Comparison of ENCODE assay signal across 13 mouse cellular contexts in genomic region chr2:126060595-126060994, GRCm38 (mm10). TPM values are rescaled to one million over a fixed set of nuclear protein-coding genes. Genes with fewer than 3 reads are reported as not detected.
DNase-seq lines count a peak whose midpoint lies in the region; ATAC-seq lines count a peak whose summit lies in the region.
"Had no signal": no experiment of that assay in that cellular context is flagged by ENCODE, and none has a peak within 500 bp of the region (broad histone marks: within the 10 kb centered on the region; RNA-seq: fewer than 3 reads in every experiment).

No protein-coding gene starts in this region.

- no peaks in the 10 kb centered on the region for H3K27me3 ChIP-seq in heart, embryonic 11.5 days (ENCODE audit: control insufficient read depth, insufficient read depth, low read length)
- H3K27me3 ChIP-seq in midbrain, embryonic 12.5 days, result no peaks in the 10 kb centered on the region
- no peaks in the 10 kb centered on the region for H3K27me3 ChIP-seq in midbrain, embryonic 10.5 days (ENCODE audit: low read depth, poor library complexity, severe bottlenecking)
- H3K27me3 ChIP-seq in limb, embryonic 12.5 days, result no peaks in the 10 kb centered on the region
- H3K27me3 ChIP-seq: hindbrain, embryonic 12.5 days; Patski had no signal

- ATAC-seq in heart, embryonic 11.5 days (replicated peaks; ENCODE audit: insufficient number of reproducible peaks, low FRiP score, low TSS enrichment), result no peak
- ATAC-seq in midbrain, embryonic 12.5 days (ENCODE audit: low FRiP score, low read depth), result 0 out of 2 replicates have a peak, but pooled peaks have one; percentile 44
- ATAC-seq in limb, embryonic 12.5 days (ENCODE audit: insufficient number of reproducible peaks, insufficient read depth, low FRiP score, low TSS enrichment, low read depth), result peak; percentile 20; the same call in 1 of the 2 replicates
- ATAC-seq in activated CD4-positive, CD25-positive, alpha-beta regulatory T cell, adult 4 months, result no peak
- ATAC-seq: Patski had no signal

- H3K4me3 ChIP-seq in heart, embryonic 11.5 days (ENCODE audit: low read depth, low read length), result no peak overlapping the region
- no peak overlapping the region for H3K4me3 ChIP-seq in midbrain, embryonic 12.5 days
- no peak overlapping the region for H3K4me3 ChIP-seq in midbrain, embryonic 10.5 days
- H3K4me3 ChIP-seq in limb, embryonic 12.5 days (replicated peaks), result no peak overlapping the region
- H3K4me3 ChIP-seq: hindbrain, embryonic 12.5 days; left cerebral cortex, adult 2 months; myocyte had no signal

- peak; percentile 93 for DNase-seq in heart, adult 11 months
- no peak for DNase-seq in midbrain, embryonic 10.5 days (ENCODE audit: low spot score)
- no peak for DNase-seq in cerebellum, adult 9-10 months
- no peak for DNase-seq in yolk sac, embryonic 10.5 days (ENCODE audit: low spot score)
- DNase-seq: cerebellum, postnatal 36 days had no signal

- no peaks in the 10 kb centered on the region for H3K9me3 ChIP-seq in heart, embryonic 11.5 days (replicated peaks; ENCODE audit: control insufficient read depth, low read length)
- no peaks in the 10 kb centered on the region for H3K9me3 ChIP-seq in midbrain, embryonic 12.5 days
- H3K9me3 ChIP-seq in midbrain, embryonic 10.5 days (replicated peaks), result no peaks in the 10 kb centered on the region
- H3K9me3 ChIP-seq in limb, embryonic 12.5 days, result no peaks in the 10 kb centered on the region
- H3K9me3 ChIP-seq: hindbrain, embryonic 12.5 days had no signal

- H3K9ac ChIP-seq in heart, embryonic 11.5 days (ENCODE audit: low read depth, low read length), result no peak overlapping the region
- no peak overlapping the region for H3K9ac ChIP-seq in midbrain, embryonic 12.5 days (replicated peaks)
- no peak overlapping the region for H3K9ac ChIP-seq in limb, embryonic 12.5 days (replicated peaks)
- H3K9ac ChIP-seq: hindbrain, embryonic 12.5 days had no signal

- H3K4me1 ChIP-seq in heart, embryonic 11.5 days (ENCODE audit: control insufficient read depth, insufficient read depth, low read length), result peaks cover 12% of the 10 kb centered on the region
- H3K4me1 ChIP-seq in midbrain, embryonic 12.5 days, result peaks cover 7% of the 10 kb centered on the region; the same call in 1 of the 2 replicates
- no peaks in the 10 kb centered on the region for H3K4me1 ChIP-seq in midbrain, embryonic 10.5 days
- H3K4me1 ChIP-seq in limb, embryonic 12.5 days (replicated peaks), result peaks cover 6% of the 10 kb centered on the region; the same call in 1 of the 2 replicates
- H3K4me1 ChIP-seq: hindbrain, embryonic 12.5 days had no signal

- H3K4me2 ChIP-seq in heart, embryonic 11.5 days, result no peak overlapping the region
- no peak overlapping the region for H3K4me2 ChIP-seq in midbrain, embryonic 12.5 days (replicated peaks)
- H3K4me2 ChIP-seq in limb, embryonic 12.5 days, result no peak overlapping the region
- H3K4me2 ChIP-seq: hindbrain, embryonic 12.5 days had no signal

- WGBS in heart, embryonic 11.5 days (ENCODE audit: insufficient replicate concordance), result 58% methylated on average over 4 of the region's 4 CpGs
- 72% methylated on average over 4 of the region's 4 CpGs for WGBS in midbrain, embryonic 12.5 days
- WGBS in midbrain, embryonic 10.5 days, result 83% methylated on average over 4 of the region's 4 CpGs
- WGBS in limb, embryonic 12.5 days, result 62% methylated on average over 4 of the region's 4 CpGs

- H3K27ac ChIP-seq in heart, embryonic 11.5 days (ENCODE audit: low read depth, low read length), result no peak overlapping the region
- no peak overlapping the region for H3K27ac ChIP-seq in midbrain, embryonic 12.5 days (replicated peaks)
- no peak overlapping the region for H3K27ac ChIP-seq in midbrain, embryonic 10.5 days (replicated peaks)
- H3K27ac ChIP-seq in limb, embryonic 12.5 days, result peak overlapping the region; percentile 67; the same call in 1 of the 2 replicates
- H3K27ac ChIP-seq: hindbrain, embryonic 12.5 days; left cerebral cortex, adult 2 months had no signal

- no peaks in the 10 kb centered on the region for H3K36me3 ChIP-seq in heart, embryonic 11.5 days (ENCODE audit: control insufficient read depth, insufficient read depth, low read length)
- H3K36me3 ChIP-seq in midbrain, embryonic 12.5 days, result no peaks in the 10 kb centered on the region
- H3K36me3 ChIP-seq in midbrain, embryonic 10.5 days, result no peaks in the 10 kb centered on the region
- no peaks in the 10 kb centered on the region for H3K36me3 ChIP-seq in limb, embryonic 12.5 days
- H3K36me3 ChIP-seq: hindbrain, embryonic 12.5 days had no signal

RNA-seq across cellular contexts. Expression of gene Fgf7, which starts 26.1 kb away (rescaled TPM):
- polyA plus RNA-seq in heart, embryonic 11.5 days (2014; fragmentation: Nextera tagmentation; extraction: Ambion mirVana), result 0.31 and 1.1 TPM in 2 replicates
- 0.34 and 0.84 TPM in 2 replicates for polyA plus RNA-seq in midbrain, embryonic 12.5 days (2016; fragmentation: Nextera tagmentation; extraction: Ambion mirVana)
- polyA plus RNA-seq in midbrain, embryonic 10.5 days (2016; fragmentation: Nextera tagmentation; extraction: Ambion mirVana), result 0.05 and 0.67 TPM in 2 replicates
- 4.0 and 4.1 TPM in 2 replicates for polyA plus RNA-seq in limb, embryonic 12.5 days (2016; fragmentation: Nextera tagmentation; extraction: Ambion mirVana)
- under 1 TPM in 1 of 2 experiments, not detected in 1; 0.41 TPM for polyA plus RNA-seq in activated CD4-positive, CD25-positive, alpha-beta regulatory T cell, adult 4 months (2017; shearing (Covaris generic))

Comparison
In these comparisons a context has a peak if more than half of its experiments do, and no peak if none do; other contexts are left out.
1. ATAC-seq: peak in midbrain, embryonic 12.5 days (single experiment) and limb, embryonic 12.5 days (single experiment); none in heart, embryonic 11.5 days (single experiment) and activated CD4-positive, CD25-positive, alpha-beta regulatory T cell, adult 4 months (single experiment).